Mouse (Mus musculus): Measurements from ENCODE around the gene Wdr46. TPM values are rescaled to one million over a fixed set of nuclear protein-coding genes. Genes with fewer than 3 reads are reported as not detected.
"Not testable (repeated sequence)": the region's sequence is repeated elsewhere in the genome, so short reads cannot be mapped to it uniquely, and the experiment has no call there.

Wdr46 gene
- polyA plus RNA-seq, 1 experiment = 12.4 TPM

DNA sequence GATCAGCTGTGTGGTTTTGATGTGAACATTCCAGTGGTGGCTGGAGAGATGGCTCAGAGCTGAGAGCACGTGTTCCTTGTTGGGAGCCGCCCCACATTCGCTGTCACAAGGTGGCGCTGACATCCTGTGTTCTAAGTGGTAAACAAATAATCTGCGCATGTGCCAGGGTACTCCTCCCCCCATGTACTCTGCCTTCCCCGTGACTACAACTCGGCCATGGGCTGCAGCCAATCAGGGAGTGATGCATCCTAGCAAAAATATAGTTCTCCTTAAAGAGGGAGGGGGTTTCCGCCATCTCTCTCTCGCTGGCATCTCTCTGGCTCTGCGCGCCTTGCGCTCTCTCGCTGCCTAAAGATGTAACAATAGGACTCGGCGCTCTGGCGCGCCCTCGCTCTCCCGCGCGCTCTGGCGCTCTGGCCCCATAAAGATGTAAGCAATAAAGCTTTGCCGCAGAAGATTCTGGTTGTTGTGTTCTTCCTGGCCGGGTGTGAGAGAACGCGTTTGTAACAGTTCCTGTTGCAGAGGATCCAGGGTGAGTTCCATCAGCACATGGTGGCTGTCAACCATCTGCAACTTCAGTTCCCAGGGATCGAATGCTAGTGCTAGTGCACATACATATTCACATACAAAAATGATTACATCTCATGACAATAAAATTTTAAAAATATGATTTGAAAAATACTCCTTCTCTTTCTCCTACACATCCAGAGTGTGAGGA is 40.9 kb downstream of the Wdr46 start:
- under 1% methylated on average over 27 of the region's 27 CpGs for WGBS
- Histone ChIP-seq H3K4me1 (ENCODE audit: control insufficient read depth, insufficient read depth, insufficient read length, low read length) (peaks cover 26% of the 10 kb centered on the region), H3K27ac (ENCODE audit: insufficient read depth, low read depth, low read length) (peak overlapping the region; percentile 67), H3K4me3 (ENCODE audit: low read depth, low read length) (peak overlapping the region; percentile 65)
- H3K36me3 ChIP-seq (ENCODE audit: control insufficient read depth, insufficient read depth, low read length); H3K27me3 ChIP-seq (ENCODE audit: control insufficient read depth, insufficient read depth, low read length): not testable (repeated sequence)
- TF ChIP-seq CTCF (IDR thresholded peaks at IDR 0.05; ENCODE audit: extremely low read depth, insufficient read length, insufficient replicate concordance, low read depth, low read length) = 0 out of 2 replicates have a peak, but pooled peaks have one; percentile 28

- H3K36me3 ChIP-seq (ENCODE audit: control insufficient read depth, insufficient read depth, low read length); H3K27me3 ChIP-seq (ENCODE audit: control insufficient read depth, insufficient read depth, low read length); H3K27ac ChIP-seq (ENCODE audit: insufficient read depth, low read depth, low read length); H3K4me3 ChIP-seq (ENCODE audit: low read depth, low read length): not testable (repeated sequence)
- WGBS = 6% methylated on average over 8 of the region's 8 CpGs
- peak; percentile 69; the same call in 1 of the 2 replicates for TF ChIP-seq CTCF (IDR thresholded peaks at IDR 0.05; ENCODE audit: extremely low read depth, insufficient read length, insufficient replicate concordance, low read depth, low read length)
- peaks cover 26% of the 10 kb centered on the region for H3K4me1 ChIP-seq (ENCODE audit: control insufficient read depth, insufficient read depth, insufficient read length, low read length)
Measured at GRCm38 (mm10) chr17:33982136-33982535, 41.7 kb downstream of the Wdr46 start.

GRCm38 (mm10) chr17:33991788-33992664 is 51.6 kb downstream of the Wdr46 start:
- WGBS = 30% methylated on average over 10 of the region's 10 CpGs
- no peak overlapping the region for H3K4me3 ChIP-seq (ENCODE audit: low read depth, low read length)
- H3K36me3 ChIP-seq (ENCODE audit: control insufficient read depth, insufficient read depth, low read length) = peaks cover 16% of the 10 kb centered on the region
- no peak overlapping the region for H3K27ac ChIP-seq (ENCODE audit: insufficient read depth, low read depth, low read length)
- no peaks in the 10 kb centered on the region; the same call in 1 of the 2 replicates for H3K4me1 ChIP-seq (ENCODE audit: control insufficient read depth, insufficient read depth, insufficient read length, low read length)
- H3K27me3 ChIP-seq (ENCODE audit: control insufficient read depth, insufficient read depth, low read length) = no peaks in the 10 kb centered on the region
- TF ChIP-seq CTCF (IDR thresholded peaks at IDR 0.05; ENCODE audit: extremely low read depth, insufficient read length, insufficient replicate concordance, low read depth, low read length) (peak; percentile 55; the same call in 1 of the 2 replicates), POLR2A (IDR thresholded peaks at IDR 0.05; ENCODE audit: low read depth, low read length) (no peak)

GRCm38 (mm10) chr17:33994959-33995358 is 54.5 kb downstream of the Wdr46 start:
- 90% methylated on average over 8 of the region's 8 CpGs for WGBS
- peaks cover 31% of the 10 kb centered on the region for H3K36me3 ChIP-seq (ENCODE audit: control insufficient read depth, insufficient read depth, low read length)
- H3K27ac ChIP-seq (ENCODE audit: insufficient read depth, low read depth, low read length) = no peak overlapping the region
- no peak for TF ChIP-seq POLR2A (IDR thresholded peaks at IDR 0.05; ENCODE audit: low read depth, low read length)
- TF ChIP-seq CTCF (IDR thresholded peaks at IDR 0.05; ENCODE audit: extremely low read depth, insufficient read length, insufficient replicate concordance, low read depth, low read length) = no peak
- H3K27me3 ChIP-seq (ENCODE audit: control insufficient read depth, insufficient read depth, low read length) = no peaks in the 10 kb centered on the region
- H3K4me1 ChIP-seq (ENCODE audit: control insufficient read depth, insufficient read depth, insufficient read length, low read length) = peaks cover 2% of the 10 kb centered on the region; the same call in 1 of the 2 replicates
- no peak overlapping the region for H3K4me3 ChIP-seq (ENCODE audit: low read depth, low read length)

DNA sequence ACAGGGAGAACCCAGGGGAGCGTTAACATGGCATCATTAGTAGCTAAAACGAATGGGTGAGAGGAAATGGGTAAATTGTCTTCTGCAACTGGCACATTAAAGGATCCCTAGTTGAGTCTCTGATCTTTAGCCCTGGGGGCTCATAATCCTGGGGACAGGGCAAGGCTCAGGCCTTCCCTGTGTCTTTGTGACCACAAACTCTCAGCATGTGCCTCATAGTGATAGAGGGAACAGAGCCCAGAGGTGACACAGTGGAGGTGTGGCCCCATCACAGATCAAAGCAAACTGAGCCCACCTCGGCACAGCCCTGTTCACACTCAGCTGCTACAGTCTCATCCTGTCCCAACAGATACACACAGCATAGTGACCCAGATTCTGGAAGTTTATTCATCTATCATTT is 55.2 kb downstream of the Wdr46 start:
- no peak overlapping the region for H3K27ac ChIP-seq (ENCODE audit: insufficient read depth, low read depth, low read length)
- H3K27me3 ChIP-seq (ENCODE audit: control insufficient read depth, insufficient read depth, low read length) = no peaks in the 10 kb centered on the region
- 66% methylated on average over 3 of the region's 3 CpGs for WGBS
- TF ChIP-seq POLR2A (IDR thresholded peaks at IDR 0.05; ENCODE audit: low read depth, low read length) = no peak
- TF ChIP-seq CTCF (IDR thresholded peaks at IDR 0.05; ENCODE audit: extremely low read depth, insufficient read length, insufficient replicate concordance, low read depth, low read length) = no peak
- peaks cover 2% of the 10 kb centered on the region; the same call in 1 of the 2 replicates for H3K4me1 ChIP-seq (ENCODE audit: control insufficient read depth, insufficient read depth, insufficient read length, low read length)
- H3K36me3 ChIP-seq (ENCODE audit: control insufficient read depth, insufficient read depth, low read length) = peaks cover 31% of the 10 kb centered on the region
- no peak overlapping the region for H3K4me3 ChIP-seq (ENCODE audit: low read depth, low read length)

DNA sequence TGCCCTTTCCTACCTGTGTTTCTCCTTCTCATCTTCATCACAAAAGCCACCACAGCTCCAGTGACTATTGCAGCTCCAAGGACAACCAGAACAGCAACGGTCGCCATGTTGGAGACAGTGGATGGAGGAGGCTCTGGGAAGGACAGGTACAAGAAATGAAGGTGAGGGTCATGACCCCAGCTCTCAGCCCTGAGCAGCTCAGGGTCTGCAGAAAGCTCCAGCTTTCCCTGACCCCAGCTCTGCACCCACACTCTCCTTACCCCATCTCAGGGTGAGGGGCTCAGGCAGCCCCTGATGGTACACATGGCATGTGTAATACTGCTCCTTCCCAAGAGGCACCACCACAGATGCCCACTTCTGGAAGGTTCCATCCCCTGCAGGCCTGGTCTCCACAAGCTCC is 56.6 kb downstream of the Wdr46 start:
- H3K27ac ChIP-seq (ENCODE audit: insufficient read depth, low read depth, low read length); H3K27me3 ChIP-seq (ENCODE audit: control insufficient read depth, insufficient read depth, low read length); H3K4me3 ChIP-seq (ENCODE audit: low read depth, low read length); H3K4me1 ChIP-seq (ENCODE audit: control insufficient read depth, insufficient read depth, insufficient read length, low read length): not testable (repeated sequence)
- peaks cover 31% of the 10 kb centered on the region for H3K36me3 ChIP-seq (ENCODE audit: control insufficient read depth, insufficient read depth, low read length)
- 98% methylated on average over 2 of the region's 2 CpGs for WGBS

DNA sequence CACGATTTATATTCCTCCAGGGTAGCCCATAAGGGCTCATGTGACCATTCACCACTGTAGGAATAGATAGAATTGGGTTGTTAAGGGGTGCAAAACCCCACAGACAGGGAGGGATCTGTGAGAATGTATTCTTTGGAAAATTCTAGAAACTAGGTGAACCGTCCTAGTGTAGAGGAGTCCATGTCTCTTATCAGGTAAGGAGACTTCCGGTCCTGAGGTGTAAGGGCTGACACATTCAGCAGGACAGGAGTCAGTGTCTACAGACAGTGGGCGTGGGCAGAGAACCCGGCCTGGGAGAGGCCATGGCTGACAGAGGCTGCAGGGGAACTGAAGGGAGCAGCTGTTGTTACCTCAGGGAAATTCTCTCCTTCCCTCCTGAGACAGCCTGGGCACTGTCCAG is 58.2 kb downstream of the Wdr46 start:
- Histone ChIP-seq H3K27ac (ENCODE audit: insufficient read depth, low read depth, low read length) (peak overlapping the region; percentile 25; the same call in 1 of the 2 replicates), H3K4me3 (ENCODE audit: low read depth, low read length) (peak overlapping the region; percentile 79), H3K36me3 (ENCODE audit: control insufficient read depth, insufficient read depth, low read length) (peaks cover 31% of the 10 kb centered on the region)
- H3K4me1 ChIP-seq (ENCODE audit: control insufficient read depth, insufficient read depth, insufficient read length, low read length); H3K27me3 ChIP-seq (ENCODE audit: control insufficient read depth, insufficient read depth, low read length): not testable (repeated sequence)
- 29% methylated on average over 5 of the region's 5 CpGs for WGBS

Other genes with a start within 250 kb of the Wdr46 start
- gene March2, start 222.0 kb upstream of the Wdr46 start, polyA plus RNA-seq (2012; rRNA removed) = 43.7 and 60.9 TPM in 2 replicates
- gene Rab11b, start 180.1 kb upstream of the Wdr46 start, polyA plus RNA-seq (2012; rRNA removed) = 171 and 431 TPM in 2 replicates
- 14.7 and 57.3 TPM in 2 replicates for gene Angptl4, start 158.8 kb upstream of the Wdr46 start, polyA plus RNA-seq (2012; rRNA removed)
- 20.6 and 21.1 TPM in 2 replicates for gene Kank3, start 130.1 kb upstream of the Wdr46 start, polyA plus RNA-seq (2012; rRNA removed)
- 296 and 444 TPM in 2 replicates for gene Rps28, start 116.1 kb upstream of the Wdr46 start, polyA plus RNA-seq (2012; rRNA removed)
- gene Ndufa7, start 116.1 kb upstream of the Wdr46 start, polyA plus RNA-seq (2012; rRNA removed) = 337 and 417 TPM in 2 replicates
- gene Cd320, start 97.6 kb upstream of the Wdr46 start, polyA plus RNA-seq (2012; rRNA removed) = 14.9 and 22.1 TPM in 2 replicates
- gene Gm7029, start 66.8 kb upstream of the Wdr46 start, polyA plus RNA-seq (2012; rRNA removed) = not detected in 2 replicates
- 3.9 and 7.5 TPM in 2 replicates for gene Kifc1, start 50.0 kb upstream of the Wdr46 start, polyA plus RNA-seq (2012; rRNA removed)
- gene Platr17, start 35.5 kb upstream of the Wdr46 start, polyA plus RNA-seq (2012; rRNA removed) = not detected in 2 replicates
- 20.7 and 48.6 TPM in 2 replicates for gene Daxx, start 31.2 kb upstream of the Wdr46 start, polyA plus RNA-seq (2012; rRNA removed)
- gene Tapbp, start 24.8 kb upstream of the Wdr46 start, polyA plus RNA-seq (2012; rRNA removed) = 151 and 367 TPM in 2 replicates
- 64.1 and 134 TPM in 2 replicates for gene Zbtb22, start 24.8 kb upstream of the Wdr46 start, polyA plus RNA-seq (2012; rRNA removed)
- gene Rgl2, start 11.1 kb upstream of the Wdr46 start, polyA plus RNA-seq (2012; rRNA removed) = 45.3 and 60.7 TPM in 2 replicates
- 9.3 and 19.4 TPM in 2 replicates for gene Pfdn6, start 317 bp upstream of the Wdr46 start, polyA plus RNA-seq (2012; rRNA removed)
- 14.8 and 24.6 TPM in 2 replicates for gene B3galt4, start 10.8 kb downstream of the Wdr46 start, polyA plus RNA-seq (2012; rRNA removed)
- gene Vps52, start 15.2 kb downstream of the Wdr46 start, polyA plus RNA-seq (2012; rRNA removed) = 28.4 and 52.3 TPM in 2 replicates
- 509 and 766 TPM in 2 replicates for gene Rps18, start 15.3 kb downstream of the Wdr46 start, polyA plus RNA-seq (2012; rRNA removed)
- 2,533 and 6,705 TPM in 2 replicates for gene H2-K1, start 59.7 kb downstream of the Wdr46 start, polyA plus RNA-seq (2012; rRNA removed)
- 15.5 and 29.9 TPM in 2 replicates for gene Ring1, start 84.0 kb downstream of the Wdr46 start, polyA plus RNA-seq (2012; rRNA removed)
- 52.4 and 75.8 TPM in 2 replicates for gene H2-Ke6, start 87.4 kb downstream of the Wdr46 start, polyA plus RNA-seq (2012; rRNA removed)
- gene Slc39a7, start 91.0 kb downstream of the Wdr46 start, polyA plus RNA-seq (2012; rRNA removed) = 81.5 and 119 TPM in 2 replicates
- 26.3 and 64.2 TPM in 2 replicates for gene Rxrb, start 91.2 kb downstream of the Wdr46 start, polyA plus RNA-seq (2012; rRNA removed)
- 0.90 and 2.4 TPM in 2 replicates for gene Col11a2, start 98.8 kb downstream of the Wdr46 start, polyA plus RNA-seq (2012; rRNA removed)
- gene H2-Oa, start 151.7 kb downstream of the Wdr46 start, polyA plus RNA-seq (2012; rRNA removed) = 7.2 and 16.6 TPM in 2 replicates
- 35.4 and 169 TPM in 2 replicates for gene H2-DMa, start 178.9 kb downstream of the Wdr46 start, polyA plus RNA-seq (2012; rRNA removed)
- gene Brd2, start 182.0 kb downstream of the Wdr46 start, polyA plus RNA-seq (2012; rRNA removed) = 41.2 and 73.1 TPM in 2 replicates
- 12.7 and 25.4 TPM in 2 replicates for gene H2-DMb2, start 202.6 kb downstream of the Wdr46 start, polyA plus RNA-seq (2012; rRNA removed)
- 39.0 and 281 TPM in 2 replicates for gene H2-DMb1, start 212.4 kb downstream of the Wdr46 start, polyA plus RNA-seq (2012; rRNA removed)
- 35.1 and 100 TPM in 2 replicates for gene Tap1, start 246.9 kb downstream of the Wdr46 start, polyA plus RNA-seq (2012; rRNA removed)
- gene Psmb9, start 247.1 kb downstream of the Wdr46 start, polyA plus RNA-seq (2012; rRNA removed) = 112 and 204 TPM in 2 replicates